Mouse (Mus musculus): ENCODE results near the gene Slc27a3. TPM values are rescaled to one million over a fixed set of nuclear protein-coding genes. Genes with fewer than 3 reads are reported as not detected.
A peak's percentile ranks its signal among the peaks of the same experiment; 100 is the strongest.
"Not testable (repeated sequence)": the region's sequence is repeated elsewhere in the genome, so short reads cannot be mapped to it uniquely, and the experiment has no call there.

Slc27a3 gene
- total RNA-seq, 4 experiments from 2014 or later: 132 to 297 (median 196) TPM

- DNase-seq: no peak
Measured at GRCm38 (mm10) chr3:90391004-90391403, 1.3 kb upstream of the Slc27a3 start.

GRCm38 (mm10) chr3:90388726-90389510 lies 820 bp downstream of the Slc27a3 start:
- DNase-seq: no peak

- no peak for DNase-seq
Measured at GRCm38 (mm10) chr3:90388192-90388591, 1.5 kb downstream of the Slc27a3 start.

GRCm38 (mm10) chr3:90387483-90387882 lies 2.3 kb downstream of the Slc27a3 start:
- DNase-seq: peak; percentile 65

- DNase-seq: no peak
Measured at GRCm38 (mm10) chr3:90386817-90387216, 2.9 kb downstream of the Slc27a3 start.

- DNase-seq: no peak
Measured at GRCm38 (mm10) chr3:90384851-90385375, 4.8 kb downstream of the Slc27a3 start.

- DNase-seq: no peak
Measured at GRCm38 (mm10) chr3:90383690-90384089, 6.0 kb downstream of the Slc27a3 start.

DNA sequence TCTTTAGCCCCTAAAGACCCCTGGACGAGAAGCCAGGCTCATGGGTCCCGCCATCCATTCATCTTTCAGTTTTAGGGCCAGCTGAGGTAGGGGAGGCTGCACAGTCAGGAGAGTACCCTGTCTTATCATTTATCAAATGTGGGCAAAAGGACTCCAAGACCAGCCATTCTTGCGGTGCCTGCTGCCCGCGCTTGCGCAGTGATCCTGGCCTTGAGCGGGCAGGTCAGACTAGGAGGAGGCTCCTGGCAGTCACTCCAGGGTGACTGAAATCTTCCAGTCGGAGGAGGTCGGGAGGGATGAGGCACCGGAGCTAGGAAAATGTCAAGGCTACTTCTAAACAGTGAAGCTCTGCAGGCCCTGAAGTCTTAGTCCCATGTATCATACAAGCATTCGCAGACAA lies 8.0 kb downstream of the Slc27a3 start:
- peak; percentile 88 for DNase-seq

- no peak for DNase-seq
Measured at GRCm38 (mm10) chr3:90378496-90378895, 11.2 kb downstream of the Slc27a3 start.

- no peak for DNase-seq
Measured at GRCm38 (mm10) chr3:90376247-90376585, 13.5 kb downstream of the Slc27a3 start.

DNA sequence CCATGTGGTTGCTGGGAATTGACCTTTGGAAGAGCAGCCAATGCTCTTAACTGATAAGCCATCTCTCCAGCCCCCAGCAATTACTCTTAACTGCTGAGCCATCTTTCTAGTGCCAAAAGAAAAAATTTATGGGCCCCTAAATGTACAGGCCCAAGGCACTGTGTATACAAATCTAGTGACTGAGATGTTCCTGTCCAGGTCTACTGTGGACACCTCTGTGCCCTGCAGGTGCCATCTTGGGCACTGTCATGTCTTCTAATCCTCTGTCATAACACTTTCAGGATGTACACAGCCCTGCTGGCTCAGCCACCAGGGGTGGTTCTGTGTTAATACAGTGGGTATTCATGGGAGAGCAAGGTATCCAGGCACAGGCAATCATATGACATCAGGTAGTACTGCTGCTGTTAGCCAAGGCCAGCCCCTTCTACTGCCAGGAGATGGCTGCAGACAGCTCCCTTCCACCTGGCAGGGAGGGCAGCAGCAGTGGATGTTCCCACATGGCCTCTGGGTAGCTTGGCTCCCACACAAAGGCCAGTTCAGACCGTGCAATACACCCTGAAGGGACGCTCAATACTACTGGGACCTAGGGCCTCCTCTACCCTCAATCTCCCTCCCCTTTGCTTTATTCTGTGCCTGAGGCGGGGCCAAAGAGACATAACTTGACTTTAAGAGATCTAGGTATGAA lies 14.0 kb downstream of the Slc27a3 start:
- DNase-seq: no peak

DNA sequence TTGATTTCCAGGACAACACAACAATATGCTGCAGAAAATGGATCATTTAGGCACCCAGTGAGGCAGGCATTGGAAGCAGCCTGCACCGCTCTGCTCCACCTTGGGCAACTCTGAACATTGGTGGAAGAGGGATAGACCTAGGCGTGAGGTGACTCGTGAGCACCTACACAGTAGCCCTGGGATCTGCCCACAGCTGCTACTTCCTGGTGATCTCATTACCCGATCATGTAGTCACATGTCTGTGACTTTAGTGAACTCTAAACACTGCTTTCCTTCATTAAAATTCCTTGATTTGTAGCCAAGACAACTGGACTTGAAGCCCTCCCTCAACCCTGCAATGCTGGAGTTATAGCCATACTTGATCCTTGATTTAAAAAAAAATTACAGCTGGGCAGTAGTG lies 15.4 kb downstream of the Slc27a3 start:
- no peak for DNase-seq

GRCm38 (mm10) chr3:90373432-90374028 lies 16.2 kb downstream of the Slc27a3 start:
- DNase-seq: peak; percentile 64

- DNase-seq: no peak
Measured at GRCm38 (mm10) chr3:90372817-90373216, 16.9 kb downstream of the Slc27a3 start.

GRCm38 (mm10) chr3:90371857-90372256 lies 17.9 kb downstream of the Slc27a3 start:
- no peak for DNase-seq

- DNase-seq: no peak
Measured at GRCm38 (mm10) chr3:90369041-90369440, 20.7 kb downstream of the Slc27a3 start.

GRCm38 (mm10) chr3:90367001-90367632 lies 22.6 kb downstream of the Slc27a3 start:
- DNase-seq: no peak

DNA sequence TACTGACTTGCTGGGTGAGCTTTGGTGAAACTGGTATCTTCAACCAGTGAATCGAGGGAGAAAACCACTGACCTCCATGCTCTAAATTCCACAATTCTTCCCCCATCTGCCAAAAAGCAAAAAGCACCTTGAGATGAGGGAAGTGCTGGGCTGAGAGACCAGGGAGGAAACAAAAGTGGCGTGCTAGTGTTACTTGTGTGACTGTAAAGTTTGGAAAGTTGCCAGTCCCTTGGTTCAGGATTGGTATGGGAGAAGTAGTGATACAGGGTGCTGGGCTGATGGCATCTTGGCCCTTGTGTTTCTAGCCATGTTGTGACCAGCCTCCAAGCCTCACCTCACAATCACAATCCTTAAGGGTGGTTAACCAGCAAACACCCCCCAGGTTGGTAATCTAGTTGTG lies 27.4 kb downstream of the Slc27a3 start:
- DNase-seq: no peak

- no peak for DNase-seq
Measured at GRCm38 (mm10) chr3:90361476-90361875, 28.3 kb downstream of the Slc27a3 start.

DNA sequence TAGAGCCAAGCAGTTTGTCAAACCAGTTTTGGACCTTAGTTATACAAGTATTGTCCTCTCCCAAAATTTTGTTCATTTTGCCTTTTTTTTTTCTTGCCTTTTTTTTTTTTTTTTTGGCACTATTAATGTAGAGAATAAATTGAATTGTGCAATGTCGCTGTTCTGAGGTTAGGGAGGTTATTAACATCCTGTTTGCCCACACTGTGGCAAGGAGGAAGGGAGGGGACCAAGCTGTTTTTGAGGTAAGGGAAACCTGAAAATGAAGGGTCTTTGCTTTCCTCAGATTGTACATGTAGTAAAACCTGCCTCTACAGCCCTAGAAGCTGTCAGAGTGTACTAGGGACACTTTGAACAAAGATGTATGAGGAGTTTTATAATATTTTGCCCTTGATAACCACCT lies 30.5 kb downstream of the Slc27a3 start:
- no peak for DNase-seq

GRCm38 (mm10) chr3:90357959-90358358 lies 31.8 kb downstream of the Slc27a3 start:
- no peak for DNase-seq

- DNase-seq: no peak
Measured at GRCm38 (mm10) chr3:90347847-90348246, 41.9 kb downstream of the Slc27a3 start.

DNA sequence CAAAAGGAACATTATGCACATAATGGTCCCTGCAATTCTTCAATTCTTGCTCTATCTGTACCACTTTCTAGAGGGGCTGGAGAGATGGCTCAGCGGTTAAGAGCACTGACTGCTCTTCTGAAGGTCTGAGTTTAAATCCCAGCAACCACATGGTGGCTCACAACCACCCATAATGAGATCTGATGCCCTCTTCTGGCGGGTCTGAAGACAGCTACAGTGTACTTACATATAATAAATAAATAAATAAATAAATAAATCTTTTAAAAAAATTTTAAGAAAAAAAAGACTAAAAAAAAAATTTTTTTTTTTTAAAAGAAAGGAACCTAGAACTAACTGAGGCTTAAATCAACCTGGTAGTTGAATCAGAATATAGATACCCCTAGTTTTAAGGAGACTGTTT lies 46.9 kb downstream of the Slc27a3 start:
- not testable (repeated sequence) for DNase-seq

All from adrenal gland, adult 8-10 months (tissue).